8 mouse cellular contexts compared by ENCODE assay signal in the genomic region with DNA sequence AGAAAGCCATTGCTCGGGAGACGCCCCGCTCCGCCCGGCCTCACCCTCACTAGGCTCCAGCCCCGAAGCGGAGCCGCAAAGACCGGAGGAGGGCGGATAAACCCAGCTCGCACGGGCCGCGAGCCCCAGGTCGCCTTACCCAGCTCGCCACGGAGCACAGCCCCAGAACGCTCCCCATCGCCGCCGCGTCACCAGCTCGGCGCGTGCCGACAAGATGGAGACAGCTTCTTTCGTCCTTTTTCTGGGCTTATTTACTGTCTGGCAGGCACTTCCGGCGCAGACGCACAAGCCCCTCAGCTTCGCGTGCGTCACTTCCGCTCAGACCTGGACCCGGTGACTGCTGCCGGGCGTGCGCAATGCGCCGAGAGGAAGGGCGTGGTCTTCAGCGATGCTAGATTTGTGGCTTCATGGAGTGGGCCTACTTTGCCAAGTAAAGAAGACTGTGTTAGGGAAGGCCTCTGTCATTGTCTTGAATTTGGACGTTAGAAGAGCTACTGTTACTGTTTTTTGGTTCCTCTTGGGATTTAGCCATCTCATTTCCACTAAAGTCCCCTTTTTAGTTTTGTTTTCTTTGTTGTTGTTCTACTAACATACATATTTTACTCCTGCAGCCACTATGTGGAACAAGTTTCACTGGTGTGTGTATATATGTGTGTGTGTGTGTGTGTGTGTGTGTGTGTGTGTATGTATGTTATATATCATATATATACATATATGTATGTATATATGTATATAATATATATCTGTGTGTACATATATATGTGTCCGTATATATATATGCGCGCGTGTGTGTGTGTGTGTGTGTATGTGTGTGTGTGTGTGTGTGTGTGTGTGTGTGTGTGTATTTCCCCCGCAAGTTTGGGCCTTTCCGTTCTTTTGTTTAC. TPM values are rescaled to one million over a fixed set of nuclear protein-coding genes. Genes with fewer than 3 reads are reported as not detected.
DNase-seq lines count a peak whose midpoint lies in the region; ATAC-seq and TF ChIP-seq lines count a peak whose summit lies in the region.

A gene (minus strand): TSS at position 313 of the 884 bp plus-strand sequence.

- TF ChIP-seq POLR2A in cortical plate, adult 2 months (IDR thresholded peaks at IDR 0.05; ENCODE audit: extremely low read depth, insufficient read depth, low read length), result peak; percentile 95

- H3K27ac ChIP-seq in cortical plate, adult 2 months (ENCODE audit: insufficient read depth, low read length), result peak within 1 kb of the TSS; percentile 83

- peak; percentile 83 to 92 for DNase-seq in gastrocnemius, adult 8-10 months (ENCODE audit: low spot score in 2 of 2)
- DNase-seq in hindlimb bud, embryonic 11.5 days (ENCODE audit: extremely low spot score, low read depth, low spot score), result peak; percentile 83
- DNase-seq in left cerebral cortex, adult 8-10 months (ENCODE audit: low spot score in 2 of 2), result peak; percentile 85 to 94
- DNase-seq in right cerebral cortex, postnatal 10 days (ENCODE audit: low spot score in 2 of 2), result peak; percentile 98
- peak; percentile 88 for DNase-seq in urinary bladder, postnatal 25 days (ENCODE audit: low spot score)

- peak within 1 kb of the TSS; percentile 70 for H3K4me3 ChIP-seq in cortical plate, adult 2 months (ENCODE audit: insufficient read depth, low read length)
- H3K4me3 ChIP-seq in megakaryocyte, embryonic 14.5 days (replicated peaks), result peak within 1 kb of the TSS; percentile 99

- peak; percentile 97 for ATAC-seq in activated CD4-positive, CD25-positive, alpha-beta regulatory T cell, adult 4 months

- no peaks in the 10 kb centered on the region for H3K27me3 ChIP-seq in megakaryocyte, embryonic 14.5 days (replicated peaks)

- TF ChIP-seq CTCF in cortical plate, adult 2 months (IDR thresholded peaks at IDR 0.05; ENCODE audit: extremely low read depth, insufficient read depth, low read length), result no peak

- peaks cover 15% of the 10 kb centered on the region for H3K36me3 ChIP-seq in megakaryocyte, embryonic 14.5 days (replicated peaks; ENCODE audit: low read length)

- no peaks in the 10 kb centered on the region; the same call in none of the 2 replicates for H3K4me1 ChIP-seq in cortical plate, adult 2 months (ENCODE audit: control insufficient read depth, insufficient read depth, low read length)
- peaks cover 31% of the 10 kb centered on the region for H3K4me1 ChIP-seq in megakaryocyte, embryonic 14.5 days

- peaks cover 7% of the 10 kb centered on the region; the same call in 1 of the 2 replicates for H3K9me3 ChIP-seq in megakaryocyte, embryonic 14.5 days

RNA-seq across cellular contexts. Expression of the gene that starts here (rescaled TPM):
- 100 to 1,000 TPM in 1 of 2 experiments, 10 to 100 TPM in 1; 97.3 to 103 TPM for polyA plus RNA-seq in activated CD4-positive, CD25-positive, alpha-beta regulatory T cell, adult 4 months (2017; shearing (Covaris generic))
- 598 and 609 TPM in 2 replicates for polyA plus RNA-seq in cortical plate, adult 2 months (2012; rRNA removed)
- 100 to 1,000 TPM; 182 to 214 (median 201) TPM for total RNA-seq in gastrocnemius, adult 8-10 months (2022)
- total RNA-seq in left cerebral cortex, adult 8-10 months (2022), result 1,000 to 10,000 TPM in 2 of 4 experiments, 100 to 1,000 TPM in 2; 954 to 1,075 (median 998) TPM
- 8.6 TPM in 1 of 2 replicates, not detected in the other for polyA plus RNA-seq in megakaryocyte, embryonic 14.5 days (2012; ENCODE audit: insufficient read depth, low replicate concordance)

Comparison
In these comparisons a context has a peak if more than half of its experiments do, and no peak if none do; other contexts are left out.
1. Peak in every context shown above with its lines: DNase-seq, ATAC-seq, H3K4me3 ChIP-seq and H3K27ac ChIP-seq.
2. RNA of the gene that starts here (total RNA-seq): 954 to 1,075 TPM in left cerebral cortex, adult 8-10 months; 182 to 214 TPM in gastrocnemius, adult 8-10 months; every median in the first group is over 4 times any median in the second.
3. RNA of the gene that starts here (polyA plus RNA-seq): 598 to 609 TPM in cortical plate, adult 2 months and 97.3 to 103 TPM in activated CD4-positive, CD25-positive, alpha-beta regulatory T cell, adult 4 months; 8.6 TPM in megakaryocyte, embryonic 14.5 days; every median in the first group is over 10 times any median in the second.